Mouse (Mus musculus) sigmoid colon, adult 10 weeks (tissue): ENCODE measurements around the gene Dock7. TPM values are rescaled to one million over a fixed set of nuclear protein-coding genes. Genes with fewer than 3 reads are reported as not detected.

Source experiments
- polyA plus RNA-seq: library from polyadenylated mRNA; stranded (reverse); fragments of 350-450 nt; fragmentation: Illumina TruSeq; extraction: RNeasy Lipid Tissue Mini Kit (QIAGEN cat#74804); gene quantifications from one replicate; pipeline ENCODE4 v1.2.3, GENCODE M21; 2014; ENCODE audit warnings: low read depth, low replicate concordance

Dock7 gene
- 182 TPM for polyA plus RNA-seq

GRCm38 (mm10) chr4:99120211-99121122 lies at the start of gene Dock7:
Dock7 (minus strand) TSS chr4:99120915.

GRCm38 (mm10) chr4:99030686-99031085 lies 90.0 kb downstream of the Dock7 start, which contains the start of gene Angptl3:
Angptl3 (plus strand) TSS chr4:99030954.

GRCm38 (mm10) chr4:98923568-98924070 lies 197.1 kb downstream of the Dock7 start, which contains the start of gene Usp1:
Usp1 (plus strand) TSS chr4:98923810.

Other genes starting within 250 kb of the Dock7 start
- gene Usp1, start 197.1 kb downstream of the Dock7 start, polyA plus RNA-seq: 107 TPM
- 0.60 TPM for gene Angptl3, start 90.0 kb downstream of the Dock7 start, polyA plus RNA-seq
- gene Atg4c, start 73.0 kb upstream of the Dock7 start, polyA plus RNA-seq: 36.7 TPM
- gene Gm12689, start 175.0 kb upstream of the Dock7 start, polyA plus RNA-seq: not detected